Mouse (Mus musculus) Patski (cell line): ENCODE measurements at regions not wholly inside any gene's neighbourhood (a gene's known extent, or its start where the extent isn't known, plus 50 kb on each side); places are given as distances from the start of the nearest gene placed in this dataset.

ENCODE experiments used
- ATAC-seq: fragments of 100-300 bp; one replicate; pipeline ENCODE4 v1.8.0; 2021
- CTCF ChIA-PET: fragments of 350-600 bp; sonication (Branson Sonifier 250); formaldehyde crosslinking; loops from one replicate; lab custom pipeline; 2022; ENCODE audit warnings: inconsistent platforms; lab: Charles Lee
- POLR2A ChIA-PET: fragments of 350-600 bp; sonication (Branson Sonifier 250); formaldehyde crosslinking; loops from one replicate; lab custom pipeline; 2022; ENCODE audit warnings: antibody characterized with exemption, inconsistent platforms; lab: Charles Lee
- DNase-seq: peaks from one replicate; pipeline ENCODE4 v3.0.0-alpha.2; 2011; ENCODE audit warnings: low read depth, low spot score
- H3K27me3 ChIP-seq: fragments of 371-371 bp; one replicate; pipeline ENCODE4 v1.5.1; 2021
- CTCF ChIP-seq: fragments of 100-300 bp; IDR thresholded peaks from one replicate; pipeline ENCODE4 v1.5.1; 2021
- in situ Hi-C: fragments of 300-500 bp; cut with MboI; formaldehyde crosslinking; loops from 3 replicates; pipeline ENCODE4 v1.11.1; 2018; ENCODE audit warnings: low pct_unique_long_range_greater_than_20kb, mixed read lengths

DNA sequence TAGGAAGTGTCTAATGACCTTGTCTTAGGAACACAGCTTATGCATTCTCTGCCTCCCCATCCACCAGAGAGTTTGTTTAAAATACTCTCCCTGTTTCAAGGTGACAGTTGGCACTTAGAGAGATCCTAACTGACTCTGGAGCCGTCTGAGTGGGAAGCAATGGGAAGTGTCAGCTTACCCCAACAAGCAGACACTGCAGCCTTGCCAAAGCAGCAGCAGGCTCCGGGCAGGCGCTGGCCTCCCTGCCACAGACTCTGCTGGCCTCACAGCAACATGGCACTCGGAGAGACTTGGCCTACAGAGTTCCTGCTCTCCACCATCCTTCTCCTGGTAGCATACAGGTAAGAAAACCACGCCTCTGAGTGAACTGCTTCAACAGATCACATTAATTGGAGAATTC, 179.2 kb downstream of the Clic5 start:
- no peaks in the 10 kb centered on the region for H3K27me3 ChIP-seq
- no peak for ATAC-seq
- DNase-seq = no peak
- in situ Hi-C loops = no loop called here
- ChIA-PET CTCF (no interaction called here), POLR2A (no interaction called here)
- TF ChIP-seq CTCF = no peak

DNA sequence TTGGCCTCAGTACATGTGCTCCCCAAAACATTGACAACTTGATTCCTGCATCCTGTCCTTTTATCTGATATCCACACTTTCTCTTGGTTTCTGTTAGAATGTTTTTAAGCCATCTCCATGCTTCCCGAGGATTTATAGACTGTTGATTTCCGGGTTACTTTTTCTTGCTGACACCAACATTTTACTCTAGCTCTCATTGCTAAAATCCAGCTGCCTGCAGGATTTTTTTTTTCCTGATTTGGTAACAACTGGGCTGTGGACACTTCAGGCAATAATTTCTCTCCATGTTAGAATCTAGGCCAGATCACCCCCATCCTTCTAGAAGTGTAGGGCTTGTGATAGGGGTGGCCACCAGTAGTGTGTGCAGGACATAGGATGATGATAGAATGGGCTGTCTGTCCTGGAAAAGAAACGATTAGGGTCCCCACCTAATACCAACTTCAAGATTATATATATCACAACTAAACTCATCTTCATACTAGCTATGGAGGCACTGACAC, 182.6 kb downstream of the Clic5 start:
- POLR2A ChIA-PET = no interaction called here
- in situ Hi-C loops = no loop called here
- CTCF ChIA-PET = no interaction called here
- DNase-seq (no peak), ATAC-seq (no peak)
- no peaks in the 10 kb centered on the region for H3K27me3 ChIP-seq
- no peak for TF ChIP-seq CTCF

DNA sequence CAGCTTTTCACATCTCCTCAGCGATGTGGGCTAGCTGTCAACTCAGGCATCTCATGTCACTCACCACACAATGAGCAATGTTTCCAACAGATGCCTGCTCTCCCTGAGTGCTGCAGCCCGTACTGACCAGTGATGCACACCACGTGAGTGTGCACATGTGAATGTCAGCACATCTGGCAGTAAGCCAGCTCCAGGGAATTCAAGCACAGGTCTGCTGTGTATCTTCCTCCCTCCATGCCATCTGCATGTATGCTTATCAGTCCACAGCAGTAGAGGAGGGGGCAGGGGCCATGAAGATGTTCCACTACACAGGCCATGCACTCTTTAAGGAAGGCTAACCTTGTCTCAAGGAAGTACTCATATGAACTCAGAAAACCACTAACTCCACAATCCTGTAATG, 183.2 kb downstream of the Clic5 start:
- CTCF ChIA-PET = no interaction called here
- no peak for ATAC-seq
- no peak for TF ChIP-seq CTCF
- DNase-seq = no peak
- in situ Hi-C loops = no loop called here
- H3K27me3 ChIP-seq = no peaks in the 10 kb centered on the region
- POLR2A ChIA-PET = no interaction called here

DNA sequence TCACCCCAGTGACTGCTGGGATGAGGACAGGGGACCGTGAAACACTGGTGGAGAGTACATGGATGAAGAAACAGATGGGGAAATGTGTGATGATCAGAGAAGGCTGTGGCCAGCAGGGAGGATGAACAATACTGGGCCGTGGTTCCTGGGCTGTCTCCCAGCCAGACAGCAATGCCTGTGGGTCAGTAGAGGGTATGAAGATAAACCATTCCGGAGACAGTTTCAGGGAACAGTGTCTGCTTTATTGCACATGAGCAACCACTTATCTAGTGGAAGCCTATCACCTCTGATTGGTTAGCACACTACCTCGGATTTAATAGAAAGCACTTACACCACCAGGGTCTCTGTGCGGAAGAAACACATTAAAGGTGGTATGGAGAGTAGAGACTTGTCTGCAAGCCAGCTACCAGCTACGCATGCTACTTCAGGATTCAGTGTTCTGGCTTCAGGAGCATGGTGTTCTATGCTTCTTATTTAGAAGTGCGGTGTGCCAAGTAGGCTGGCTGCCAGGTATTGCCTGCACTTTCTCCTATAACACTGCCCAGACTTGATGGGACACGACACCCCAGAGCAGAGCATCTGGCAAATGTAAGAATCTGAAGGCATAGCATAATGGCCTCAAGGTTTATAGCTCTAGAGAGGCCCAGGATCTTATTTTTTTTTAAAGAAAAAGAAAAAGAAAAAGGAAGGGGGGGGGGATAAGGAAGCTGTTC, 185.5 kb downstream of the Clic5 start:
- no peaks in the 10 kb centered on the region for H3K27me3 ChIP-seq
- TF ChIP-seq CTCF = no peak
- ChIA-PET POLR2A (interaction anchor here (0.7 kb wide), 1 partner anchor 683 kb away, joined by 4 read pairs; no protein-coding TSS in a partner anchor), CTCF (no interaction called here)
- ATAC-seq (no peak), DNase-seq (no peak)
- in situ Hi-C loops = no loop called here

DNA sequence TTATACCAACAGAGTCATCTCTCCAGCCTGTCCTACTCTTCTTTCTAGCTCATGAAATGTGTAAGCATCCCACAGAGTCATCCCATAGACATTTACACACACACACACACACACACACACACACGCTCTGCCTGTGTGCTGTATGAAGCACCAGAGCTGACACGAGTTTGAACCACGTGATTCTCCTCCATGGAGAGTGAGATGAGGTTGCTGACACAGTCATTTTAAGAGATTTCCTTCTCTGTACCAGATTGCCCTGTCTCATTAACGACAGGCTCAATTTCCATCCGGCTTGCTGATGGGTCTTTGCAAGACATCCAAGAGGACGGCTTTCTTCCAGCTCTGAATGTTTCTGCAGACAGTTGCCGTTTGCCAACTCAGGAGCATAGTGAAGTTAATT, 190.0 kb downstream of the Clic5 start:
- ChIA-PET CTCF (no interaction called here), POLR2A (interaction anchor here (0.6 kb wide), 1 partner anchor 353 kb away, joined by 3 read pairs; no protein-coding TSS in a partner anchor)
- no peak for TF ChIP-seq CTCF
- ATAC-seq (no peak), DNase-seq (no peak)
- in situ Hi-C loops = no loop called here
- no peaks in the 10 kb centered on the region for H3K27me3 ChIP-seq

DNA sequence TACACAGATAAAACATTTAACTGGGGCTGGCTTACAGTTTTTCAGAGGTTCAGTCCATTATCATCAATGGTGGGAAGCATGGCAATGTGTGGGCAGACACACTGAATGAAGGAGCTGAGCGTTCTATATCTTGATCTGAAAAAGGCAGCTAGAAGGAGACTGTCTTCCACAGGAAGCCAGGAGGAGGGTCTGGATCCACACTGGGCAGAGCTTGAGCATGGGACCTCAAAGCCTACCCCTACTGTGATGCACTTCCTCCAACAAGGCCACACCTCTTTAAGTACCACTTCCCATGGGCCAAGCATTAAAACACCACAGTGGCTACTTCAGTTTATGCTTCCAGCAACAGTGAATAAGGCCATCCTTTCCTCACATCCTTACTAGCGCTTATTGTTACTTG, 200.5 kb downstream of the Clic5 start:
- no peak for TF ChIP-seq CTCF
- in situ Hi-C loops = no loop called here
- no peak for ATAC-seq
- POLR2A ChIA-PET = no interaction called here
- CTCF ChIA-PET = no interaction called here
- no peak for DNase-seq
- H3K27me3 ChIP-seq = no peaks in the 10 kb centered on the region

DNA sequence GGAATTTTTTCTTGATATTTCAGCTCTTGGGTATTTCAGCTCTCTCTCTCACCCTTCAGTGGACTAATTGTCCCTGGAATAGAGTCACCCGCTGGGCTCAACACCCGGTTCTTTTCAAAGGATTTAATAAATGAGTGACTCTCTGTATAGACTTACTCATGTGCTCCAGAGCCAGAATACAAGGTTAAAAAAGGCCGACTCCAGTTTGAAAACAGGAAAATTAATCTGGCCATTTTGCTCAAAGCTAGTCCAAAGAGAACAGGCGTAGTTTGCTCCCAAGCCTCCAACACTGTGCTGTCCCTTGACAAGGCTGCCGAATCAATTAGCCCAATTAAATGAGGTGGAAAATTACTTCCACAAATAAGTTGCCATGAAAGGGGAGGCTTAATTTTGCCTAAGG, 209.4 kb downstream of the Clic5 start:
- TF ChIP-seq CTCF = no peak
- DNase-seq (peak; percentile 51), ATAC-seq (no peak)
- no peaks in the 10 kb centered on the region for H3K27me3 ChIP-seq
- in situ Hi-C loops = no loop called here
- ChIA-PET CTCF (no interaction called here), POLR2A (no interaction called here)

DNA sequence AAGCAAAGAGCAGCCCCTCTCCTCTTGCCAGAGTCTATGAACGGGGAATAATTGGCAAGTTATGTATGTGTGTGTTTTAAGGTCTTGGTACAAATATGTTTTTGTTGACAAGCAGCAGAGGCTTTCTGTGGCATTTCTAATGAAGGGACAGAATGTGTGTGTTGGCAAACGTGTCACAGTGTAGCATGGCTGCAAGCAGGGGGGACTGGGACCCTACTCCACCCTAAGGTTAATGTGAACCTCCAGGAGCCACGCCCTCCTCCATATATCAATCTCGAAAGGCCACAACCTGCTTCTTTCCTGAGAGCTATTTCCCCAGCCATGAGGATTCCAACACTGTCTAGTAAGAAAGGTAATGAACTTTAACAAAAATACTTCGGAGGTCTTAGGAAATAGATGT, 209.8 kb downstream of the Clic5 start:
- DNase-seq (no peak), ATAC-seq (no peak)
- in situ Hi-C loops = no loop called here
- CTCF ChIA-PET = no interaction called here
- POLR2A ChIA-PET = no interaction called here
- H3K27me3 ChIP-seq = no peaks in the 10 kb centered on the region
- TF ChIP-seq CTCF = no peak

DNA sequence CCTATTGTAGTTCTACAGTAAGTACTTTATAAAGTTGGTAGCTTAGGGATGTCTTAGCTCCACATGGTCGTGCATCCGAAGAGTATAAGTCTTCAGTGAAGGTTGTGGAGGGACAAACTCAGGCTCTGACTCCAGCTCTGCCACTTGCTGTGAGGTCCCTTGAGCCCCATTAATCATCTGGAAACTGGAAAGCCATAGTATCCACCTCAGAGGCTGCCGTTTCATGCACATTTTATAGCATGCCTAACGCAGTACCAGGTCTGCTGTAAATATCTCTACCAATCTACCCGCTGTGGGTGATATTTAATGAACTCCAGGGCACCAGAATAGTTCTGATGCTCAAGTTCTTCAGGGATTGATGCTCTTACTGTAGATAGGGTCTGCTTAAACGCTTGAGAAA, 216.5 kb downstream of the Clic5 start:
- POLR2A ChIA-PET = no interaction called here
- ATAC-seq = no peak
- no peak for DNase-seq
- in situ Hi-C loops = no loop called here
- H3K27me3 ChIP-seq = peaks cover 6% of the 10 kb centered on the region
- CTCF ChIA-PET = no interaction called here
- no peak for TF ChIP-seq CTCF

DNA sequence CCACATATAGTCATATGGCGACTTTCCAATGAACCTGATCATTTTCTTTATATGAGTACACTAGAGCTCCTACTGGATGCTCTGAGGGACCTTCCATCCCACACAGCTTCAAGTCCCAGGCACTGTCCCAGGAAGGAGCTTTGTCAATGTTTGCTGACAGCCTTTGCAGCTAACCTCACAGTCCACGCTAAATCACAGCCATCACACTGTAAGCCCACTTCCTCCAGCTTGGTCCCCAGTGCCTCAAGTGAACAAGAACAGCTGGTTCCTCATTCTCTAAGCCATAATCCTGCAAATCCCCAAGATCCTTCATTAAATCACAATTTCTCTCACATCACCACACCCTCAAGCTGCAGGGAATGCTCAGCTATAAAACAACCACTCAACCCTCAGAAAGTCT, 222.6 kb downstream of the Clic5 start:
- in situ Hi-C loops = no loop called here
- no peak for DNase-seq
- TF ChIP-seq CTCF = no peak

DNA sequence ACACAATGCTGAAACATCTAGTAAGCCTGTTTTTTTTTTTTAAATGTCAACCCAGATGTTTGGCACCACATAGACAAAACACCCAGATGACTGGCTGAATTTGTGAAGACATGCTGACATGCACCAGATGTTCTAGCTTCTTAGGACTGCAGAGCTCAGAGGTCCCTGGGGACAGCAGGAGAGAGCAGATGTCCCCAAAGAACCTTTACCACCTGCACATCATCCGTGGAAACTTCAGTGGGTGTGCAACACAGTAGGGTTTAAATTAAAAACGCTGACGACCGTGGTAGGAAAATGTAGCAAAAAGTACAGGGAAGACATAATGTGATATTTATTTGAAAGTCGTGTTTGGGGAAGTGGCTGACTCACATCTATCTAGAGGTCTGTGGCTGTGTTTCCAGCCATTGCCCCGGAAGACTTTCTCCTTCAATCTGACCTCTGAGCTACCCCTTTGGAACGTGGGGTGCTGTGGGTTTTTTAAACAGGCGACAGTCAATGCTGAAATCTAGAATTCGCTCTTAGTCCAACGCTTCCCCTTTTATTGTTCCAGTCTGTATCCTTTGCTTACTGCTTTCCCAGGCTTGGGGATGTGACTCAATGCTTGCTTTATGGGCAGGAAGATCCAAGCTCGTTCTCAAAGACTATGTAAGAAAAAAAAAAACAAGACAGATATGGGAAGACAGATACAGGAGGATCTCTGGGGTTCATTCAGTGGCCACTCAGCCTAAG, 230.5 kb downstream of the Clic5 start:
- DNase-seq = no peak
- in situ Hi-C loops = no loop called here
- no peak for ATAC-seq
- CTCF ChIA-PET = no interaction called here
- no peaks in the 10 kb centered on the region for H3K27me3 ChIP-seq
- no peak for TF ChIP-seq CTCF
- POLR2A ChIA-PET = no interaction called here

More for the DNA sequence above, 222.6 kb downstream of the Clic5 start:
- ChIA-PET CTCF (no interaction called here), POLR2A (interaction anchor here (0.7 kb wide), 1 partner anchor 16 kb away, joined by 3 read pairs; no protein-coding TSS in a partner anchor)
- peaks cover 6% of the 10 kb centered on the region for H3K27me3 ChIP-seq
- no peak for ATAC-seq
